Comparison of ENCODE assay signal across 20 mouse cellular contexts in genomic region chr2:39203359-39203758, GRCm38 (mm10). TPM values are rescaled to one million over a fixed set of nuclear protein-coding genes. Genes with fewer than 3 reads are reported as not detected.
DNase-seq lines count a peak whose midpoint lies in the region; ATAC-seq and TF ChIP-seq lines count a peak whose summit lies in the region.
"Had no signal": no experiment of that assay in that cellular context is flagged by ENCODE, and none has a peak within 500 bp of the region (broad histone marks: within the 10 kb centered on the region; RNA-seq: fewer than 3 reads in every experiment).

No protein-coding gene starts in this region.

- intact Hi-C loops in left cerebral cortex, postnatal 14 days (cut with DNase I) = no loop called here

- H3K4me1 ChIP-seq in bone marrow macrophage, adult 2 months (ENCODE audit: control insufficient read depth, insufficient read depth, low read length) = peaks cover 12% of the 10 kb centered on the region
- H3K4me1 ChIP-seq: embryonic facial prominence, embryonic 10.5 days; embryonic facial prominence, embryonic 12.5 days; forebrain, embryonic 13.5 days; forebrain, embryonic 15.5 days had no signal

- no peak overlapping the region for H3K4me3 ChIP-seq in bone marrow macrophage, adult 2 months (ENCODE audit: insufficient read depth, low read length)
- H3K4me3 ChIP-seq: embryonic facial prominence, embryonic 10.5 days; embryonic facial prominence, embryonic 12.5 days; forebrain, embryonic 13.5 days; forebrain, embryonic 15.5 days had no signal

- peak; percentile 81 for ATAC-seq in common myeloid progenitor, adult 5-6 weeks (replicated peaks; ENCODE audit: low read depth, poor library complexity, severe bottlenecking)
- ATAC-seq in megakaryocyte progenitor cell, adult 5-6 weeks (replicated peaks; ENCODE audit: poor library complexity) = peak; percentile 50; the same call in 1 of the 2 replicates
- ATAC-seq in CD4-positive, CD25-positive, alpha-beta regulatory T cell, adult 4 months = no peak
- ATAC-seq: forebrain, embryonic 13.5 days; forebrain, embryonic 15.5 days; forebrain, postnatal 0 days had no signal

- peak overlapping the region; percentile 30; the same call in 1 of the 2 replicates for H3K27ac ChIP-seq in bone marrow macrophage, adult 2 months (ENCODE audit: insufficient read depth, low read depth, low read length)
- H3K27ac ChIP-seq: embryonic facial prominence, embryonic 10.5 days; embryonic facial prominence, embryonic 12.5 days; forebrain, embryonic 13.5 days; forebrain, embryonic 15.5 days had no signal

- DNase-seq in 416B (ENCODE audit: low read depth) = peak; percentile 32
- no peak for DNase-seq in neural tube, embryonic 10.5 days (ENCODE audit: extremely low spot score, low spot score)
- DNase-seq in left cerebral cortex, postnatal 14 days (ENCODE audit: low spot score in 2 of 2) = no peak
- DNase-seq: adrenal gland, postnatal 10 days; adrenal gland, postnatal 25 days; cerebellum, adult 11 months; cerebellum, adult 18-20 months; cerebellum, adult 8-10 months; cerebellum, adult 9-11 months; cerebellum, postnatal 14 days; cerebellum, postnatal 36 days; forebrain, postnatal 0 days had no signal

- no peak for TF ChIP-seq CTCF in bone marrow macrophage, adult 2 months (IDR thresholded peaks at IDR 0.05; ENCODE audit: low read depth, low read length)

- TF ChIP-seq POLR2A in bone marrow macrophage, adult 2 months (IDR thresholded peaks at IDR 0.05; ENCODE audit: borderline replicate concordance, low read depth, low read length) = no peak

RNA-seq across cellular contexts. Expression of gene Scai, which starts 12.8 kb away (rescaled TPM):
- polyA plus RNA-seq in bone marrow macrophage, adult 2 months (2012; ENCODE audit: insufficient read depth, insufficient read length, missing spikeins) = 7.2 and 9.5 TPM in 2 replicates
- 7.0 and 12.2 TPM in 2 replicates for total RNA-seq in common myeloid progenitor, adult 5-6 weeks (2017)
- 7.4 and 10.6 TPM in 2 replicates for total RNA-seq in megakaryocyte progenitor cell, adult 5-6 weeks (2015)
- total RNA-seq in megakaryocyte progenitor cell, adult 5-6 weeks (2017) = 6.0 and 11.6 TPM in 2 replicates
- 10 to 100 TPM; 69.4 to 84.0 TPM for total RNA-seq in left cerebral cortex, postnatal 14 days (2021)
- polyA plus RNA-seq in CD4-positive, CD25-positive, alpha-beta regulatory T cell, adult 4 months (2017; shearing (Covaris generic)) = 10 to 100 TPM; 12.8 to 16.7 TPM

RNA-seq across cellular contexts. Expression of gene Ppp6c, which starts 22.9 kb away (rescaled TPM):
- polyA plus RNA-seq in bone marrow macrophage, adult 2 months (2012; ENCODE audit: insufficient read depth, insufficient read length, missing spikeins) = 67.4 and 73.6 TPM in 2 replicates
- total RNA-seq in common myeloid progenitor, adult 5-6 weeks (2017) = 43.6 and 67.2 TPM in 2 replicates
- total RNA-seq in megakaryocyte progenitor cell, adult 5-6 weeks (2015) = 118 and 136 TPM in 2 replicates
- 64.2 and 72.9 TPM in 2 replicates for total RNA-seq in megakaryocyte progenitor cell, adult 5-6 weeks (2017)
- 10 to 100 TPM; 64.4 to 69.0 TPM for total RNA-seq in left cerebral cortex, postnatal 14 days (2021)
- polyA plus RNA-seq in CD4-positive, CD25-positive, alpha-beta regulatory T cell, adult 4 months (2017; shearing (Covaris generic)) = 100 to 1,000 TPM in 1 of 2 experiments, 10 to 100 TPM in 1; 95.6 to 125 TPM
